Mouse (Mus musculus) bone marrow, adult 2 months (tissue): ENCODE measurements around the gene Acox1. TPM values are rescaled to one million over a fixed set of nuclear protein-coding genes. Genes with fewer than 3 reads are reported as not detected.

Experiments
- H3K27ac ChIP-seq: fragments of 200-500 bp; 2 replicates; pipeline ENCODE4 v1.5.1; 2012; ENCODE audit warnings: low read depth, mild to moderate bottlenecking, control low read depth, inconsistent platforms, low read length; ENCODE audit not compliant: control insufficient read depth, poor library complexity, insufficient read depth
- H3K4me1 ChIP-seq: fragments of 200-500 bp; 2 replicates; pipeline ENCODE4 v1.6.1; 2011; ENCODE audit warnings: low read length; ENCODE audit not compliant: control insufficient read depth, insufficient read depth
- H3K4me3 ChIP-seq: fragments of 200-500 bp; replicated peaks from 2 replicates; pipeline ENCODE3; 2011; ENCODE audit warnings: mild to moderate bottlenecking, low read depth, low read length, control low read depth; ENCODE audit not compliant: control insufficient read depth
- CTCF ChIP-seq: fragments of 200-500 bp; IDR thresholded peaks from 2 replicates; pipeline ENCODE4 v1.5.1; 2011; ENCODE audit warnings: low read length, control low read depth; ENCODE audit not compliant: control insufficient read depth, insufficient read depth
- POLR2A ChIP-seq: fragments of 200-500 bp; IDR thresholded peaks from 2 replicates; pipeline ENCODE4 v1.6.1; 2011; ENCODE audit warnings: low read depth, mild to moderate bottlenecking, control low read depth, low read length, borderline replicate concordance; ENCODE audit not compliant: control insufficient read depth
- WGBS: fragments of 180-500 bp; shearing (Covaris S2); methylation state at CpG from one replicate; pipeline ENCODE4 v1.1.7; 2018; 5-methylcytosine and 5-hydroxymethylcytosine counted together
- polyA plus RNA-seq: library from polyadenylated mRNA; stranded (reverse); fragments of >200 nt; gene quantifications from 2 replicates; pipeline ENCODE4 v1.2.4, GENCODE M21; 2011; ENCODE audit warnings: low replicate concordance; ENCODE audit not compliant: missing spikeins, insufficient read depth, insufficient read length

The Acox1 gene
- polyA plus RNA-seq, 1 experiment, result 20.0 TPM

DNA sequence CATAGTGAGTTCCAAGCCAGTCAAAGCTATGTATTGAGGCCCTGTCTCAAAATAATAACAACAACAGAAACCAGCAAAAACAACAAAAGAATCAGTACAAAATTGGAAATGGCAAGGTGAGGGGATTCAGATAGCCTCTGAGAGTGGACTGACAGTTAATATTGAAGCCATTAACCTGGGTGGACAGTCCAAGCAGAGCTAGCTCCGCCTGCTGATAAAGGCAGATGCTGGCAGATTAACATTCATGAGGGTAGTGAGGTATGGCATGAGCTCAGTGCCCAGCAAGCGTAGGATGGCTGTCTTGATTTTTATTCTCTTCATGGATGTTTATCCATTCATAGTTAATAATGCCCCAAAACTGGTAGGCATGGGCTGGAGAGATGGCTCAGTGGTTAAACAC lies 2.3 kb upstream of the Acox1 start:
- peaks cover 1% of the 10 kb centered on the region for H3K4me1 ChIP-seq
- WGBS, result 86% methylated on average over 2 of the region's 2 CpGs
- H3K27ac ChIP-seq, result no peak overlapping the region
- H3K4me3 ChIP-seq, result no peak overlapping the region
- no peak for TF ChIP-seq CTCF
- no peak for TF ChIP-seq POLR2A

DNA sequence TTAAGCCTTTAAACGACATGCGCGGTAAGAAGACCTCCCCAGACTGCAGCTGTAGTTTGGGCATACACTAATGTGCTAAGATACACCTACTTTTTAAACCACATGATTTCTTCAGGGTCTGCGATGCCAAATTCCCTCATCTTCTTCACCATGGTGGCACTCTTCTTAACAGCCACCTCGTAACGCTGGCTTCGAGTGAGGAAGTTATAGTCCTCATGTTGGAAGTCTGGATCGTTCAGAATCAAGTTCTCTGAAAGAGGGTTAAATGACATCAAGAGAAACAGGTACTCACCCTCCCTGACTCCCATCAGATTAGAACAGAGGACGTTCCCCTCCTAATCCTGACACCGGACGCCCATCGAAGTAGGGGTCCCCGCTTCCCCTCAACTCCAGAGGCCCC lies 713 bp downstream of the Acox1 start:
- Histone ChIP-seq H3K27ac (peak overlapping the region; percentile 83), H3K4me1 (peaks cover 1% of the 10 kb centered on the region), H3K4me3 (peak overlapping the region; percentile 100)
- no peak for TF ChIP-seq CTCF
- TF ChIP-seq POLR2A, result no peak
- 7% methylated on average over 13 of the region's 13 CpGs for WGBS

DNA sequence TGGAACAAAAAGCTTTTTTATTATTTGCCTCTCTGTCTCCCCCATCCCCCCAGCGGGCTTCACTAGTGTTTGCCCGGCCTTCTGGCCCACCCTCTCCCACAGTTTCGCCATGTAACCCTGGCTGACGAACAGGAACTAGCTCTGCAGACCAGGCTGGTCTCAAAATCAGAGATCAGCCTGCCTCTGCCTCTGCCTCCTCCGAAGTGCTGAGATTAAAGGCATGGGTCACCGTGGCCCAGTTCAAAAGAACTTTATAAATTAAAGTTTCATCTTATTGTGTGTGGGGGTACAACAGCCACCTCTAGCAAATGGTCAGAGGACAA lies 1.3 kb downstream of the Acox1 start:
- no peak overlapping the region for H3K27ac ChIP-seq
- WGBS, result 66% methylated on average over 6 of the region's 6 CpGs
- H3K4me3 ChIP-seq, result no peak overlapping the region

DNA sequence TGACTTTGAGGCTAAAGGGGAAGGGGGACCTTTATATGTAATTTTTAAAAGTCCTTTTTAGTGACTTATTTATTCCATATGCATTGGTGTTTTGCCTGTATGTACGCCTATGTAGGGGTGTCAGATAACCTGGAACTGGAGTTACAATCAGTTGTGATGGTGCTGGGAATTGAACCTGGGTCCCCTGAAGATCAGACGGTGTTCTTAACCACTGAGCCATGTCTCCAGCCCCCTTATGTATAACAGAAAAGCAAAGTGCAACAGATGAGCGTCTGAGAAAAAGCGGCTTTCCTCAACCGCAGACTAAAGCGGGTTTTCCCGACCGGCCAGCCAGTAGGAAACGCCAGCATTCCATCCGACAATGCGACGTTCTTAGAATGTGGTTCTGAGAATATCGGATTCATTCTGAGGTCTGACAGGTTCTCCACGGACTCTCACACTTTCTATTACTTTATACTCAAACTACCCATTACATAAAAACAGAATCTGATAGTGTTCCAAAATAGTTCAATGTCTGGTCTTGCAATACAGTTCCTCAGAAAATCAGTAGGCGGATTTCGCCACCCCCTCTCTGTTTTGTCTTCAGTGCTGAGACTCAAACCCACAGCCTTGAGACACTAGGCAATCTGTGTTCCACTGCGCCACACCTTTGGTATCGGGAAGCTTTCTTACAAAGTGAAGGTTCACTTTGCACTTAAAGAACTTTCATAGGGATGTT lies 1.8 kb downstream of the Acox1 start:
- Histone ChIP-seq H3K27ac (no peak overlapping the region), H3K4me3 (no peak overlapping the region), H3K4me1 (peaks cover 1% of the 10 kb centered on the region)
- 87% methylated on average over 18 of the region's 18 CpGs for WGBS
- TF ChIP-seq CTCF (no peak), POLR2A (no peak)

More for the DNA sequence above, 1.3 kb downstream of the Acox1 start:
- H3K4me1 ChIP-seq, result peaks cover 1% of the 10 kb centered on the region
- TF ChIP-seq POLR2A (no peak), CTCF (no peak)

DNA sequence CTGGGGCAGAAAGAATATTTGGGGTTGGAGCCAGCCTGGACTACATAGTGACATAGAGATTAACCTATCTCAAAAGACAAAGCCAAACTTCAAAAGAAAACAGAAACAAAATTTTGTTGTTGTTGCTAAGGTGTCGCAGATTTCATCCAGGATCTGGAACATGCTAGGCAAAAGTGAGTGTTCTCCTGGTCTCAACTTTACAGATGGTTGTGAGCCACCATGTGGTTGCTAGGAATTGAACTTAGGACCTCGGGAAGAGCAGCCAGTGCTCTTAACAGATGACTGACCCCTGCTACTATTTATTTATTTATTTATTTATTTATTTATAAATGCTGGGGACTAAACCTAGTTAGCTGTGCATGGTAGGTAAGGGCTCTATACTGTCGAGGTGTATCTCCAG lies 2.5 kb downstream of the Acox1 start:
- Histone ChIP-seq H3K4me3 (no peak overlapping the region), H3K27ac (no peak overlapping the region), H3K4me1 (peaks cover 1% of the 10 kb centered on the region)
- 56% methylated on average over 3 of the region's 3 CpGs for WGBS
- TF ChIP-seq POLR2A, result no peak

DNA sequence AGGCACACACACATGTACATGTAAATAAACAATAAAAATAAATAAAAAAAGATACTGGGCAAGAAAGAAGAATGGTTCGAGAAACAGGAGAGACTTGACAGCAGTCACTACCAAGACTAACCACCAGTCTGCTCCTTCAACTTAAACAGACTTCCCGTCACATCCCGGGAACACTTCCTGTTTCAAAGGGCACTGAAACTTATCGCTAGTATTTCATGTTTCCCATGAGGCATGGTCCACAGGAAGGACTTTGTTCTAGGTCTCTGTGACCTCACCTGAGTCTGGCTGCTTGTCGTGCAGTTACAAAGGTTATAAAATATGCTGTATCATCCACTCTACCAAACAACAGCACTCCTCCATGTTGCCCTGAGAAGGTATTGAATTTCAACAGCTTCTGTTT lies 3.6 kb downstream of the Acox1 start:
- Histone ChIP-seq H3K4me3 (no peak overlapping the region), H3K27ac (no peak overlapping the region), H3K4me1 (peaks cover 1% of the 10 kb centered on the region)
- whole genome bisulfite sequencing, result 2% methylated on average over 5 of the region's 5 CpGs
- TF ChIP-seq POLR2A, result no peak
- no peak for TF ChIP-seq CTCF

DNA sequence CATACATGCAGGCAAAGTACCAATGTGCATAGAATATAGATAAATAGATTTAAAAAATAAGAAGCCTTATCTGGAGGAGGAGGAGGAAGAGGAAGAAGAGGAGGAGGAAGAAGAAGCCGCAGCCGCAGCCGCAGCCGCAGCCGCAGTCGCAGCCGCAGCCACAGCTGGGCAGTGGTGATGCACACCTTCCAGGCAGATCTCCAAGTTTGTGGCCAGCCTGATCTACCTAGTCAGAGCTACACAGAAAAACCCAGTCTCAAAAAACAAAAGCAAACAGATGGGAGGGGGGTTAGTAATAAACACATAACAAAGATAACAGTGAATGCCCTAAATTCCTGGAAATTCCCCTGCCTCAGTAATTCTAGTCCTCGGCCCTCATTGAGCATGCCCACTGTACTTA lies 4.2 kb downstream of the Acox1 start:
- Histone ChIP-seq H3K4me3 (no peak overlapping the region), H3K4me1 (peaks cover 1% of the 10 kb centered on the region), H3K27ac (no peak overlapping the region)
- TF ChIP-seq CTCF (no peak), POLR2A (no peak)
- WGBS, result 14% methylated on average over 8 of the region's 8 CpGs

DNA sequence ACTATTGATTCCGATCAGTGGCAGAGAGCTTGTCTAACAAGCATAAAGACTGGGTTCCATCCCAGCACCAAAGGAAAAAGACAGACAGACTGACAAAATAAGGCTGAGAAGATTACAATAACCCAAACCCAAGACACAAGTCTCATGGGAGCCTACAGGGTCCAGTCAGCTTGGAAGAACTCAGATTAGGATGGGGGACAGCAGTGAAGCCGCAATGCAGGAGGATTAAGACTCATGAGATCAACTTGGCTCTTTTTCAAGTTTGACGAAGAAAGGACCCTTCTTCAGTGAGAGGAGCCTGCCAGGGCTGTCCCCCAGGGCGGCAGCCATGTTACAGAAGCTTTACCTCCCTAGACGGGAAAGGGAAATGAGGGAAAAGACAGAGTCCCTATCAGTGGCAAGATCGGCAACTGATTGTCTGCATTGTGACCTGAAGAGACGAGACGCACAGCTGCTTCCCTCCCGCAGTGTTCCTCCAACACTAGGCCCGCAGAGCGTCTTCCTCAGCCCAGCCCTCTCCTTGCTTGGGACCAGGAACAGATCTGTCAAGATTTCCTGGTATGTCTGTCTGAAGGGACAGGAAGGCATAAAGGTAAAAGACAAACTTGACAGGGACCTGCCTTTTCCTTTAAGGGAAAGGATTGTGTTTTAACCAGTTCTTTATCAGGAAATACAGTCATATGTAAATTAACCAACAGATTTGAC lies 11.5 kb downstream of the Acox1 start:
- WGBS, result 85% methylated on average over 11 of the region's 11 CpGs
- no peak for TF ChIP-seq CTCF
- no peak for TF ChIP-seq POLR2A
- Histone ChIP-seq H3K4me3 (no peak overlapping the region), H3K27ac (no peak overlapping the region), H3K4me1 (no peaks in the 10 kb centered on the region)
